Mouse (Mus musculus) hindbrain, embryonic 16.5 days (tissue): ENCODE measurements around the gene Kcnrg. TPM values are rescaled to one million over a fixed set of nuclear protein-coding genes. Genes with fewer than 3 reads are reported as not detected.
"Not testable (repeated sequence)": the region's sequence is repeated elsewhere in the genome, so short reads cannot be mapped to it uniquely, and the experiment has no call there.

Source experiments
- ATAC-seq: fragments of 200-750 bp; cut with Nextera tagmentation; 2 replicates; pipeline ENCODE4 v1.8.0; 2017; ENCODE audit warnings: moderate TSS enrichment, moderate library complexity
- H3K27ac ChIP-seq: fragments of 300-500 bp; sonication (generic); 2 replicates; pipeline ENCODE4 v1.5.1; 2014; ENCODE audit warnings: low read depth, mild to moderate bottlenecking, control low read depth, low read length, moderate library complexity
- H3K27me3 ChIP-seq: fragments of 300-500 bp; sonication (generic); replicated peaks from 2 replicates; pipeline ENCODE4 v1.6.1; 2014; ENCODE audit warnings: low read length; ENCODE audit not compliant: control insufficient read depth, insufficient read depth
- H3K36me3 ChIP-seq: fragments of 300-500 bp; sonication (generic); 2 replicates; pipeline ENCODE4 v1.6.1; 2014; ENCODE audit warnings: mild to moderate bottlenecking, low read length, moderate library complexity, mixed read lengths; ENCODE audit not compliant: control insufficient read depth, insufficient read depth
- H3K4me1 ChIP-seq: fragments of 300-500 bp; sonication (generic); 2 replicates; pipeline ENCODE4 v1.6.1; 2014; ENCODE audit warnings: low read depth, low read length; ENCODE audit not compliant: control insufficient read depth, insufficient read depth
- H3K4me2 ChIP-seq: fragments of 300-500 bp; sonication (generic); 2 replicates; pipeline ENCODE4 v1.6.1; 2014; ENCODE audit warnings: mild to moderate bottlenecking, low read length, control low read depth, moderate library complexity
- H3K4me3 ChIP-seq: fragments of 300-500 bp; sonication (generic); 2 replicates; pipeline ENCODE4 v1.5.1; 2014; ENCODE audit warnings: mild to moderate bottlenecking, low read length, control low read depth, moderate library complexity
- H3K9ac ChIP-seq: fragments of 300-500 bp; sonication (generic); 2 replicates; pipeline ENCODE4 v1.6.1; 2014; ENCODE audit warnings: low read depth, mild to moderate bottlenecking, control low read depth, low read length, moderate library complexity
- H3K9me3 ChIP-seq: fragments of 300-500 bp; sonication (generic); 2 replicates; pipeline ENCODE4 v1.6.1; 2014; ENCODE audit warnings: mild to moderate bottlenecking, low read length, moderate library complexity; ENCODE audit not compliant: control insufficient read depth
- WGBS: fragments of 180-500 bp; shearing (Covaris S2); extraction: QIAGEN DNeasy Blood & Tissue Kit; methylation state at CpG from one replicate; pipeline ENCODE4 v1.1.7; 2014; 5-methylcytosine and 5-hydroxymethylcytosine counted together
- polyA plus RNA-seq: library from polyadenylated mRNA; unstranded; fragments of >200 nt; fragmentation: Nextera tagmentation; extraction: Ambion mirVana; gene quantifications from 2 replicates; pipeline ENCODE4 v1.2.1, GENCODE M21; 2015

Kcnrg gene
- polyA plus RNA-seq, 1 experiment from 2014 or later, result 2.6 TPM

GRCm38 (mm10) chr14:61589288-61590065 lies 17.8 kb upstream of the Kcnrg start:
- ATAC-seq, result no peak
- no peak overlapping the region for H3K4me2 ChIP-seq
- 86% methylated on average over 4 of the region's 4 CpGs for WGBS
- no peak overlapping the region for H3K27ac ChIP-seq
- no peaks in the 10 kb centered on the region for H3K4me1 ChIP-seq
- no peak overlapping the region for H3K4me3 ChIP-seq
- no peaks in the 10 kb centered on the region for H3K36me3 ChIP-seq
- no peaks in the 10 kb centered on the region for H3K27me3 ChIP-seq
- H3K9ac ChIP-seq, result no peak overlapping the region
- H3K9me3 ChIP-seq, result no peaks in the 10 kb centered on the region

GRCm38 (mm10) chr14:61596719-61597426 lies 10.4 kb upstream of the Kcnrg start:
- Histone ChIP-seq H3K9ac (no peak overlapping the region), H3K36me3 (no peaks in the 10 kb centered on the region), H3K4me3 (no peak overlapping the region), H3K4me2 (no peak overlapping the region), H3K27me3 (no peaks in the 10 kb centered on the region), H3K9me3 (no peaks in the 10 kb centered on the region), H3K4me1 (peaks cover 11% of the 10 kb centered on the region), H3K27ac (no peak overlapping the region)
- no peak for ATAC-seq
- 91% methylated on average over 9 of the region's 9 CpGs for WGBS

GRCm38 (mm10) chr14:61597968-61598367 lies 9.3 kb upstream of the Kcnrg start, which contains the start of gene Trim13:
Gene Trim13 (plus strand): TSS chr14:61598247.
- Histone ChIP-seq H3K36me3 (no peaks in the 10 kb centered on the region), H3K9me3 (no peaks in the 10 kb centered on the region), H3K4me2 (peak within 1 kb of the TSS; percentile 76), H3K27me3 (no peaks in the 10 kb centered on the region), H3K4me3 (peak within 1 kb of the TSS; percentile 58), H3K27ac (no peak within 1 kb of the TSS), H3K9ac (peak within 1 kb of the TSS; percentile 97; the same call in 1 of the 2 replicates), H3K4me1 (peaks cover 13% of the 10 kb centered on the region)
- no peak for ATAC-seq
- 59% methylated on average over 5 of the region's 5 CpGs for WGBS

- peak; percentile 98 for ATAC-seq
- Histone ChIP-seq H3K9me3 (no peaks in the 10 kb centered on the region), H3K4me1 (peaks cover 13% of the 10 kb centered on the region), H3K4me3 (peak overlapping the region; percentile 58), H3K4me2 (peak overlapping the region; percentile 76), H3K9ac (peak overlapping the region; percentile 97), H3K36me3 (peaks cover 2% of the 10 kb centered on the region), H3K27ac (peak overlapping the region; percentile 63), H3K27me3 (no peaks in the 10 kb centered on the region)
- WGBS, result 7% methylated on average over 41 of the region's 44 CpGs
These were observed 8.0 kb upstream of the Kcnrg start for GRCm38 (mm10) chr14:61599057-61599806.

GRCm38 (mm10) chr14:61601348-61601747 lies 5.9 kb upstream of the Kcnrg start:
- Histone ChIP-seq H3K9ac (no peak overlapping the region), H3K4me3 (no peak overlapping the region), H3K4me1 (peaks cover 13% of the 10 kb centered on the region), H3K27ac (no peak overlapping the region), H3K9me3 (no peaks in the 10 kb centered on the region), H3K27me3 (no peaks in the 10 kb centered on the region), H3K36me3 (peaks cover 14% of the 10 kb centered on the region), H3K4me2 (peak overlapping the region; percentile 76)
- 89% methylated on average over 9 of the region's 9 CpGs for WGBS
- no peak for ATAC-seq

GRCm38 (mm10) chr14:61603069-61603755 lies 4.0 kb upstream of the Kcnrg start:
- Histone ChIP-seq H3K4me1 (peaks cover 13% of the 10 kb centered on the region), H3K36me3 (peaks cover 21% of the 10 kb centered on the region), H3K4me3 (no peak overlapping the region), H3K4me2 (no peak overlapping the region), H3K9me3 (no peaks in the 10 kb centered on the region), H3K27ac (no peak overlapping the region), H3K27me3 (no peaks in the 10 kb centered on the region), H3K9ac (no peak overlapping the region)
- no peak for ATAC-seq
- 65% methylated on average over 8 of the region's 8 CpGs for WGBS

GRCm38 (mm10) chr14:61604081-61604480 lies 3.2 kb upstream of the Kcnrg start:
- no peak overlapping the region for H3K4me3 ChIP-seq
- no peak for ATAC-seq
- H3K9ac ChIP-seq, result no peak overlapping the region
- no peak overlapping the region for H3K27ac ChIP-seq
- H3K4me1 ChIP-seq, result peaks cover 13% of the 10 kb centered on the region
- H3K4me2 ChIP-seq, result no peak overlapping the region
- 89% methylated on average over 3 of the region's 3 CpGs for WGBS
- peaks cover 21% of the 10 kb centered on the region for H3K36me3 ChIP-seq
- no peaks in the 10 kb centered on the region for H3K9me3 ChIP-seq
- H3K27me3 ChIP-seq, result no peaks in the 10 kb centered on the region

- not testable (repeated sequence) for H3K4me3 ChIP-seq, H3K4me1 ChIP-seq, H3K27me3 ChIP-seq, H3K9ac ChIP-seq, H3K27ac ChIP-seq, H3K4me2 ChIP-seq, H3K9me3 ChIP-seq, ATAC-seq
- 93% methylated on average over 2 of the region's 2 CpGs for WGBS
- H3K36me3 ChIP-seq, result peaks cover 21% of the 10 kb centered on the region
These were observed 1.2 kb upstream of the Kcnrg start for GRCm38 (mm10) chr14:61606088-61606487.
